Mouse (Mus musculus) MEL (cell line): ENCODE results near the gene Prrg2. TPM values are rescaled to one million over a fixed set of nuclear protein-coding genes. Genes with fewer than 3 reads are reported as not detected.

Source experiments
- DNase-seq: peaks from one replicate; pipeline ENCODE4 v3.0.0; 2011; ENCODE audit warnings: low read depth, low spot score
- H3K27ac ChIP-seq: 2 replicates; pipeline ENCODE4 v1.5.1; 2012; ENCODE audit warnings: low read depth, mild to moderate bottlenecking, control low read depth, low read length, moderate library complexity; ENCODE audit not compliant: control insufficient read depth
- H3K27me3 ChIP-seq, 2 experiments: fragments of 150-350 bp in 1 of 2; sonication (generic) in 1 of 2; 2 replicates each; pipeline ENCODE4 v1.6.1; 2012; ENCODE audit warnings: low read length in 2 of 2, mild to moderate bottlenecking in 2 of 2, improper control_type of control experiment in 1 of 2, moderate library complexity in 1 of 2; ENCODE audit not compliant: insufficient read depth in 2 of 2, control insufficient read depth in 1 of 2
- H3K36me3 ChIP-seq, 2 experiments: 2 replicates each; pipeline ENCODE4 v1.6.1; 2012 to 2014; ENCODE audit warnings: low read length in 2 of 2, improper control_type of control experiment in 1 of 2, inconsistent platforms in 1 of 2, mild to moderate bottlenecking in 1 of 2; ENCODE audit not compliant: insufficient read depth in 2 of 2, control insufficient read depth in 1 of 2
- H3K4me1 ChIP-seq, 2 experiments: fragments of 150-350 bp in 1 of 2; sonication (generic) in 1 of 2; 2 replicates each; pipeline ENCODE4 v1.6.1; 2012; ENCODE audit warnings: low read length in 2 of 2, improper control_type of control experiment in 1 of 2, mild to moderate bottlenecking in 1 of 2; ENCODE audit not compliant: insufficient read depth in 2 of 2, control insufficient read depth in 1 of 2
- H3K4me3 ChIP-seq, 2 experiments: fragments of 150-350 bp in 1 of 2; sonication (generic) in 1 of 2; 2 replicates each; pipeline ENCODE4 v1.5.1; 2012; ENCODE audit warnings: low read depth in 2 of 2, low read length in 2 of 2, mild to moderate bottlenecking in 2 of 2, moderate library complexity in 2 of 2, control low read depth in 1 of 2, improper control_type of control experiment in 1 of 2; ENCODE audit not compliant: control insufficient read depth in 1 of 2, insufficient read depth in 1 of 2
- H3K79me2 ChIP-seq: 2 replicates; pipeline ENCODE4 v1.6.1; 2012; ENCODE audit warnings: mild to moderate bottlenecking, low read length, moderate library complexity; ENCODE audit not compliant: control insufficient read depth, poor library complexity, insufficient read depth
- H3K9ac ChIP-seq: 2 replicates; pipeline ENCODE4 v1.6.1; 2012; ENCODE audit warnings: low read depth, mild to moderate bottlenecking, control low read depth, low read length, moderate library complexity; ENCODE audit not compliant: control insufficient read depth, poor library complexity, severe bottlenecking
- H3K9me3 ChIP-seq: fragments of 150-350 bp; sonication (generic); replicated peaks from 2 replicates; pipeline ENCODE4 v1.6.1; 2012; ENCODE audit warnings: mild to moderate bottlenecking, low read length, improper control_type of control experiment, moderate library complexity; ENCODE audit not compliant: insufficient read depth
- BHLHE40 ChIP-seq: IDR thresholded peaks from 2 replicates; pipeline ENCODE4 v1.6.1; 2012; ENCODE audit warnings: low read depth, mild to moderate bottlenecking, inconsistent platforms, low read length, improper control_type of control experiment, borderline replicate concordance
- CHD1 ChIP-seq: IDR thresholded peaks from 2 replicates; pipeline ENCODE4 v1.6.1; 2012; ENCODE audit warnings: low read depth, mild to moderate bottlenecking, inconsistent platforms, low read length, improper control_type of control experiment
- ELF1 ChIP-seq: IDR thresholded peaks from 2 replicates; pipeline ENCODE4 v1.6.1; 2014; ENCODE audit warnings: low read depth, mild to moderate bottlenecking, inconsistent platforms, low read length, improper control_type of control experiment, moderate library complexity
- GATA1 ChIP-seq: IDR thresholded peaks from 2 replicates; pipeline ENCODE4 v1.6.1; 2011; ENCODE audit warnings: low read depth, low read length, improper control_type of control experiment
- MEF2A ChIP-seq: IDR thresholded peaks from 2 replicates; pipeline ENCODE4 v1.6.1; 2014; ENCODE audit warnings: low read depth, mild to moderate bottlenecking, inconsistent platforms, low read length, improper control_type of control experiment; ENCODE audit not compliant: poor library complexity, insufficient replicate concordance, severe bottlenecking; ENCODE audit errors: extremely low read depth
- MXI1 ChIP-seq: IDR thresholded peaks from 2 replicates; pipeline ENCODE4 v1.6.1; 2011; ENCODE audit warnings: mild to moderate bottlenecking, low read depth, low read length, improper control_type of control experiment
- MYB ChIP-seq: IDR thresholded peaks from 2 replicates; pipeline ENCODE4 v1.6.1; 2011; ENCODE audit warnings: mild to moderate bottlenecking, low read depth, low read length, improper control_type of control experiment
- MYC ChIP-seq: IDR thresholded peaks from 2 replicates; pipeline ENCODE4 v1.6.1; 2011; ENCODE audit warnings: low read depth, mild to moderate bottlenecking, low read length, improper control_type of control experiment, moderate library complexity
- NELFE ChIP-seq: IDR thresholded peaks from 2 replicates; pipeline ENCODE4 v1.6.1; 2011; ENCODE audit warnings: low read depth, low read length, improper control_type of control experiment
- NRF1 ChIP-seq: IDR thresholded peaks from 2 replicates; pipeline ENCODE4 v1.6.1; 2014; ENCODE audit warnings: low read depth, mild to moderate bottlenecking, inconsistent platforms, low read length, improper control_type of control experiment, moderate library complexity; ENCODE audit not compliant: poor library complexity, insufficient read depth, severe bottlenecking
- POLR2A ChIP-seq, 2 experiments: IDR thresholded peaks; 2 replicates each; pipeline ENCODE4 v1.6.1; 2011 to 2012; ENCODE audit warnings: low read length in 2 of 2, mild to moderate bottlenecking in 2 of 2, control low read depth in 1 of 2, improper control_type of control experiment in 1 of 2, low read depth in 1 of 2, moderate library complexity in 1 of 2; ENCODE audit not compliant: control insufficient read depth in 1 of 2, insufficient read depth in 1 of 2, poor library complexity in 1 of 2
- POLR2AphosphoS2 ChIP-seq: IDR thresholded peaks from 2 replicates; pipeline ENCODE4 v1.6.1; 2011; ENCODE audit warnings: low read length, improper control_type of control experiment
- RAD21 ChIP-seq: IDR thresholded peaks from 2 replicates; pipeline ENCODE4 v1.6.1; 2011; ENCODE audit warnings: mild to moderate bottlenecking, low read depth, low read length, improper control_type of control experiment
- SIN3A ChIP-seq: IDR thresholded peaks from 2 replicates; pipeline ENCODE4 v1.6.1; 2012; ENCODE audit warnings: low read length, improper control_type of control experiment, inconsistent platforms
- SMC3 ChIP-seq: IDR thresholded peaks from 2 replicates; pipeline ENCODE4 v1.6.1; 2011; ENCODE audit warnings: low read depth, low read length, improper control_type of control experiment
- TBP ChIP-seq: IDR thresholded peaks from 2 replicates; pipeline ENCODE4 v1.8.0; 2011; ENCODE audit warnings: low read depth, low read length, improper control_type of control experiment
- TCF12 ChIP-seq: IDR thresholded peaks from 2 replicates; pipeline ENCODE4 v1.6.1; 2014; ENCODE audit warnings: low read depth, mild to moderate bottlenecking, inconsistent platforms, low read length, improper control_type of control experiment, moderate library complexity
- UBTF ChIP-seq: IDR thresholded peaks from 2 replicates; pipeline ENCODE4 v1.6.1; 2012; ENCODE audit warnings: low read depth, mild to moderate bottlenecking, inconsistent platforms, low read length, improper control_type of control experiment, moderate library complexity, borderline replicate concordance; ENCODE audit not compliant: insufficient read depth
- ZMIZ1 ChIP-seq: IDR thresholded peaks from 2 replicates; pipeline ENCODE4 v1.6.1; 2012; ENCODE audit warnings: low read depth, mild to moderate bottlenecking, inconsistent platforms, low read length, improper control_type of control experiment, moderate library complexity
- polyA plus RNA-seq, 2 experiments: library from polyadenylated mRNA; stranded (reverse) in 1 of 2; unstranded in 1 of 2; fragments of >175 nt in 1 of 2; fragments of >200 nt in 1 of 2; gene quantifications; 2 replicates each; pipeline versions ENCODE4 v1.2.1 to v1.2.4; 2012; ENCODE audit warnings: low replicate concordance in 2 of 2, low read depth in 1 of 2; ENCODE audit not compliant: insufficient read length in 2 of 2, insufficient read depth in 1 of 2, missing spikeins in 1 of 2
- total RNA-seq: library from RNA; depleted of rRNA; stranded (reverse); fragments of 300-350 nt; gene quantifications from 2 replicates; pipeline ENCODE4 v1.2.3, GENCODE M21; 2012

The Prrg2 gene
- total and polyA plus RNA-seq, 3 experiments, result 7.5 to 16.9 TPM; not detected in 1

DNA sequence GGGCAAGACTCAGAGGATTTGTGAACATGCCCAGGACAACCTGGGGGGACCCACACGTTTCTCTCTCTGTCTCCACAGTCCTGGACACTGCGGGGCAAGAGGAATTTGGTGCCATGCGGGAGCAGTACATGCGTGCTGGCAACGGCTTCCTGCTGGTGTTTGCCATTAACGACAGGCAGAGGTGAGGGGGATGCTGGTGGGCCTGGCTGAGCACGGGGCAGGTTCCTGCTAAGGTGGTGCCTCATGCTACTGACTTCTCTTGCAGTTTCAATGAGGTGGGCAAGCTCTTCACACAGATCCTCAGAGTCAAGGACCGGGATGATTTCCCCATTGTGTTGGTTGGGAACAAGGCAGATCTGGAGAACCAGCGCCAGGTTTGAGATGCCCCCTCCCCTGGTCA, 42.3 kb downstream of the Prrg2 start:
- TF ChIP-seq POLR2A (IDR thresholded peaks at IDR 0.05; ENCODE audit: control insufficient read depth in 1 of 2, insufficient read depth in 1 of 2, low read depth in 1 of 2, low read length in 2 of 2, poor library complexity in 1 of 2) (no peak), MXI1 (no peak), TCF12 (no peak), NELFE (no peak), UBTF (no peak)
- Histone ChIP-seq H3K36me3 (peaks cover 0 to 9% of the 10 kb centered on the region in 2 experiments; a peak in 2 of 4 replicates), H3K9ac (no peak overlapping the region), H3K9me3 (no peaks in the 10 kb centered on the region), H3K4me1 (peaks cover 0 to 11% of the 10 kb centered on the region in 2 experiments; a peak in 3 of 4 replicates), H3K4me3 (no peak overlapping the region), H3K27me3 (no peaks in the 10 kb centered on the region), H3K79me2 (peaks cover 5% of the 10 kb centered on the region; the same call in 1 of the 2 replicates), H3K27ac (no peak overlapping the region)
- no peak for DNase-seq

DNA sequence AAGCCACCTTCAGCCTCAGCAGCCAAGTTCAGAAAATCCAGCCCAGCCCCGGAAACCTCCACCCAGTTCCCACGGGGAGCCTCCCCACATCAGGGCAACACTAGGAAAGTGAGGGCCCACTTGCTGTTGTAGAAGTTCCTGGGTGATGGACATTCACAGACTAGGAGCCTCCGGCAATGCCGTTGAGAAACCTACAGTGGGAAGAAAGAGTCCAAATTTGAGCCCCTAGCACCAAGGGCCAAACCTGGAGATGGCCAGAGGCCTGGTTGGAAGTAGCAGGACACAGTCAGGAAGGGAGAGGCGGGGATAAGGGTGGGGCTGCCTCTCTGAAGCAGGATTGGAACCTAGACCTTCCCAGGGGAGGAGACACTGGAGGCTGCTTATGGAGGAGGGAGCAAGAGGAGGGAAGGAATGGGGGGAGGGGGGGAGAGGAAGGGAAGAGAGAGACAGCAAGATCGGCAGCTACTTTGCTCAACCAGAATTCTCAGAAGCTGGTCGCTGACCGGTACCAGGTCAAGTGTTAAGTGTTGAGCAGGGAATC, 43.4 kb downstream of the Prrg2 start:
- H3K4me3 ChIP-seq, result no peak overlapping the region
- peaks cover 12% of the 10 kb centered on the region for H3K79me2 ChIP-seq
- H3K27ac ChIP-seq, result no peak overlapping the region
- TF ChIP-seq BHLHE40, result no peak
- no peak for TF ChIP-seq TCF12
- TF ChIP-seq ZMIZ1, result no peak
- no peak for TF ChIP-seq POLR2AphosphoS2
- TF ChIP-seq RAD21, result no peak
- TF ChIP-seq MXI1, result no peak
- TF ChIP-seq TBP, result no peak
- TF ChIP-seq UBTF, result no peak
- TF ChIP-seq MYB, result no peak
- no peak for TF ChIP-seq SMC3
- no peak for TF ChIP-seq ELF1
- no peak for TF ChIP-seq GATA1
- TF ChIP-seq MYC, result no peak
- TF ChIP-seq NELFE, result no peak
- no peak for TF ChIP-seq SIN3A
- no peak for TF ChIP-seq NRF1
- no peak for TF ChIP-seq MEF2A
- no peak for TF ChIP-seq CHD1
- H3K27me3 ChIP-seq, result no peaks in the 10 kb centered on the region
- no peaks in the 10 kb centered on the region for H3K9me3 ChIP-seq
- H3K4me1 ChIP-seq, result peaks cover 4 to 20% of the 10 kb centered on the region in 2 experiments
- peaks cover 0 to 17% of the 10 kb centered on the region in 2 experiments; a peak in 2 of 4 replicates for H3K36me3 ChIP-seq
- DNase-seq, result peak; percentile 34
- peak overlapping the region; percentile 31; the same call in 1 of the 2 replicates for H3K9ac ChIP-seq
